1 mouse cellular context compared by ENCODE assay signal in the genomic region with DNA sequence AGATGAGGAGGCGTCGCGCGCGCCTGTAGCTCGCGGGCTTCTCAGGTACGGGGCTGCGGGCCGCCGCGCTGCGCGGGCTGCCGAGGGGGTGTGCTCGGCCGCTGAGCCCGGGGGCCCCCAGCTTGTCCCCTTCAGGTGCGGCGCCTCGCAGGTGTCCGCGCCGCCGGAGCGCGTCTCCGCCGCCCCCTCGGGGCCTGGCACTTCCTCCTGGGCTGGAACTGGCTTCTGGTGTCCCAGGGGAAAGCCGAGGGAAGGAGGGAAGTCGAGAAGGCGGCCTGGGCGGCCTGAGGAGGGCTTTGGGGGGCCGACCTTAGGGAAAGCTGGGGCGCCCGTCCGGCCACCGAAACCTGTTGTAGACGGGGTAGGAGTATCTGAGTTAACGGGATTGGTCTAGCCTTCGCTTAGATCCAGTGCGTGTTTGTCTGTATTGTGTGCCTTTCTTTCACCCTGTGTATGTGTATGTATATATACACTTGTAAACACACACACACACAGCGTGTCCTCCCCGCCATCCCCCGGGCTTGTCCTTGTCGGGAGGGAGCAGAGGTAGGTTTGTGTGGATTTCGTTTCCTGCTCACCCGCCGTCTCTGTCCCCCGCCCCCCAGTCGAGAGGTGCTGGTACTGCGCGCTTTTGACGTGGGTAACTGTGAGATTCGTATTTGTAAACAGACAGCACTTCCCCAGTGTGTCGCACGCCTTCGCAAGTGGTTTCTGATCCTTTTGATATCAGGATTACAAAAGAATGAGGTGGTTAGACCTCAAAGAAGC.
TF ChIP-seq lines count a peak whose summit lies in the region.

No protein-coding gene starts in this region.

TF ChIP-seq in MEL, 35 proteins besides CTCF, POLR2A, EP300 and RAD21 (continued from another document):
- TF ChIP-seq GABPA (IDR thresholded peaks at IDR 0.05; ENCODE audit: low read depth, low read length) (no peak), NELFE (IDR thresholded peaks at IDR 0.05; ENCODE audit: low read depth, low read length) (no peak), MAFK (IDR thresholded peaks at IDR 0.05; ENCODE audit: borderline replicate concordance, low read depth, low read length) (no peak), ETS1 (IDR thresholded peaks at IDR 0.05; ENCODE audit: low read depth, low read length) (peak; percentile 67), USF1 (IDR thresholded peaks at IDR 0.05; ENCODE audit: low read depth, low read length) (no peak), TAL1 (IDR thresholded peaks at IDR 0.05; ENCODE audit: low read length) (no peak), MXI1 (IDR thresholded peaks at IDR 0.05; ENCODE audit: low read depth, low read length) (peak; percentile 94), MYC (IDR thresholded peaks at IDR 0.05; ENCODE audit: low read depth, low read length) (peak; percentile 54; the same call in 1 of the 2 replicates), CHD2 (IDR thresholded peaks at IDR 0.05; ENCODE audit: low read length) (no peak), ZKSCAN1 (IDR thresholded peaks at IDR 0.05; ENCODE audit: low read depth, low read length) (no peak), ZC3H11A (IDR thresholded peaks at IDR 0.05; ENCODE audit: low read depth, low read length) (no peak), UBTF (IDR thresholded peaks at IDR 0.05; ENCODE audit: borderline replicate concordance, insufficient read depth, low read depth, low read length) (no peak), ZMIZ1 (IDR thresholded peaks at IDR 0.05; ENCODE audit: low read depth, low read length) (no peak), RCOR1 (IDR thresholded peaks at IDR 0.05; ENCODE audit: low read depth, low read length) (peak; percentile 68; the same call in 1 of the 2 replicates)
